Mouse (Mus musculus) gastrocnemius, adult 18-20 months (tissue): Measurements from ENCODE around the gene Bpifb9a. TPM values are rescaled to one million over a fixed set of nuclear protein-coding genes. Genes with fewer than 3 reads are reported as not detected.
"Not testable (repeated sequence)": the region's sequence is repeated elsewhere in the genome, so short reads cannot be mapped to it uniquely, and the experiment has no call there.

Experiments
- DNase-seq: peaks from one replicate; pipeline ENCODE4 v3.0.0; 2021; ENCODE audit warnings: low spot score
- long read RNA-seq, 2 experiments: library from polyadenylated mRNA; stranded (forward); transcript quantifications; one replicate each; pipeline ENCODE4 v2.0.0; 2021
- total RNA-seq, 2 experiments: library from RNA; stranded (reverse); gene quantifications; 2 replicates each; pipeline ENCODE4 v1.2.3; 2021

Gene Bpifb9a
- not detected for total RNA-seq
- long read RNA-seq, experiment 1, result 0 reads
- long read RNA-seq, experiment 2, result 0 reads

GRCm38 (mm10) chr2:154257554-154257953, at the start of gene Bpifb9a:
Gene Bpifb9a (plus strand): TSS chr2:154257854.
- DNase-seq, result not testable (repeated sequence)

DNA sequence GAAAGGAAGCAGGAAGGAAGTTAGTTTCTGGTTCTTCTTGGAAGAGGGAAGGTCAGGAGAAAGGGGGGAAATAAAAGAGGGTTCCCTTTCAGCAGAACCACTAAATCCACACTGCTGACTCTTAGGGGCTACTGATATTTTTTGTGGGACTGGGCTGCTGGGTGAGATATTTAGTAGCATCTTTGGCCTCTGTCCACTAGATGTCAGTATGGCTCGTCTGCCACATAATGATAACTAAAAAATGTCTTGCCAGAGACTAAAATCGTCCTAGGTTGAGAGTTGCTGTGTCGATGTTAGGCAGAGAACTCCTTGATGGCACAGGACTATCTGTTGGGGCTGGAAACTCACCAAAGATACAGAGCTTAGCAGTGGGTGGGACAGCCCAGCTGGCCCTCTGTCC, 48.5 kb upstream of the Bpifb9a start:
- DNase-seq, result no peak

DNA sequence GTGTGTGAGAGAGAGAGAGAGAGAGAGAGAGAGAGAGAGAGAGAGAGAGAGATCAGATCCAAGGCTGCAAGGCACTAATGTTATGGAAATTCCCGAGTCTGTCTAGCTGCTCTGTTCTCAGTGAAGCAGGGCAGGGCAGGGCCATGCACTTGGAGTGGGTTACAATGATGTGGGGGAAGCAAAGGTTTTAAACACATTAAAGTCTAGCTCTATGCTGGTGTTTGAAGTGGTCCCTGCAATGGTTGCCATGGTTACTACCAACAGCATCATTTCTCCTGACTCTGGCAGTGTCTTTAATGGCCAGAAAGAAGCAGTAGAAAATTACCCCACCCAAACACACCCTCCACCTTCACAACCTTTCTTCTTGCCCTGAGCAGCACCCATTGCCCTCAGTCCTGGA, 46.5 kb upstream of the Bpifb9a start:
- DNase-seq, result no peak

DNA sequence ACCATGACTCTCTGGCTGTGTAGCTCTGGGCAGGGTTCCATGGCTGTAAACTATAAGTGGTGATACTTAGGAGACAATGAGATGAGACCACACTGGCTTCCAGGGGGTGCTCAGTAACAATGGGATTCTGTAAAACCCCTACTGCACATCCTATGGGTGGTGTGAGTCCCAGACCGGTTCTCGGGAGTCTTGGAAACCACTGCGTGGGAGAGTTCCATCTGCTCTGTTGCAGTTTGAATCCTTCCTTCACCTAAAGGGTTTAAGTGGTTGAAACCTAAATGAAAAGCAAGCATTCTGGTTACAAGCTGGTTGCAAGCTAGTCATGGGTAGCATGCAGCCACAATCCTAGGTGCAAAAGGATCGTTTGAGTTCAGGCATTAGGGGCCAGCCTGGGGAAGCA, 45.8 kb upstream of the Bpifb9a start:
- no peak for DNase-seq

DNA sequence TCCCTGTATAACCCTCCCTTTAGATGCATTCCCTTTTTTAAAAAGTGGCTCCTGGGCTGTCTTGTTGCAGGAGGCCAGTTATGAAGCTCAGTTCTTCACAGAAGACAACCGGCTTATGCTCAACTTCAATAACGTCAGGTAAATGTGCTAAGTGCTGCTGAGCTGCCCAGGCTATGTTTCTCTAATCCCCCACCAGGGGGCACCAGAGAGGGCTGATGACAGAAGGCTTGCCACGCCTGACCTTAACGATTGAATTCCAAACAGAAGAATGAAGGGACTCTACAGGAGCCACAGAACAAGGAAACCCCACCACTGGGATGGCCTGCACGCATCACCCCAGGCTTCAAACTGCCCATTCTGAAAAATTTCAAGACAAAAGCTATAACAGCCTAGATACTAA, 42.5 kb upstream of the Bpifb9a start:
- DNase-seq, result peak; percentile 50

DNA sequence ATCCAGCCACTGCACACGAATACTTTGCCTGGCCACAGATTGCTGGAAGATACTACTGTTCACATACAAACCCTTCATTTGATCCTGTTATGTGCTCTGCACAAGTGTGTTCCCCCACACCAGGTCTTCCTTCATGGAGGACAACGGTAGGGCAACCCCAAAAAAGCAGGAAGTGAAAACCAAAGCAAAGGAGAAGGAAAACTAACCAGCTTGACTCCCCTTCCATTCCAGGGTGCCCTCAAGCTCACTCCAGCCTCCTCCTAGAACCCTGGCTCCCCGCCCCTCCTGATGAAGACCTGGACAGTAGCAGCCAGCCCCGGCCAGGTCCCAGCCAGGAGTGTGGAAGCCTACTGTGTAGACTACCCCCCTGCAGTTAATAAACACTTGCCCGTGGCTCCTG, 37.7 kb upstream of the Bpifb9a start:
- DNase-seq, result no peak

DNA sequence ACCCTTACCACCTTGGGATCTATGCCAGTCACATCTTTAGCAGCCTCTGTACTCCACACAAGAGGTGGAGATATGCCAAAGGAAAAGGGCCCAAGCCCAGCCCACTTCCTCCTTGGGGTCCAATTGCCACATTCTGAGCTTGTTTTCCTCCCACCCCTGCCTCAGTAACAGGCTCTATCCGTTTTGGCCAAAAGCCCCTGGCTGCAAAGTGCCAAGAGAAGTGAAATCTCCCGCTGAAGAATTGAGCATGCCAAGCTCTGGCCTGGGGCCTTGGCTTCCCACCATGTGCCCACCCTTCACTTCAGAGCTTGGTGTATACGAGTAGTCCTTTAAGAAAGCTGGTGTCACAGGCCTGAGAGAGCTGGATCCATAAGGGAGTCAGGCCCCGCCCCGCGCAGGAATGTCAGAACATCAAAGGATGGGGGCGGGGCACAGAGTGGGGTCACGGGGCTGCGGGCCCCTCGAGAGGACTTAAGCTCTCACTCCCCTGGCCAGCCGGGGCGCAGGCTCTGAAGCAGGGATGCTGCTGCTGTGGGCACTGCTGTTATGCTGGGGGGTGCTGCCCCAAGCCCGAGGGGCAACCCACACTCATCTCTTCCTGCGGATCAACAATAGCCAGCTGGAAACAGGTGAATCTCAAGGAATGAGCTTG, 34.3 kb upstream of the Bpifb9a start, which contains the start of gene Bpifb5:
Bpifb5 (plus strand) TSS at position 478 of the 652 bp plus-strand sequence.
- no peak for DNase-seq

GRCm38 (mm10) chr2:154223917-154224273, 33.8 kb upstream of the Bpifb9a start:
- no peak for DNase-seq

DNA sequence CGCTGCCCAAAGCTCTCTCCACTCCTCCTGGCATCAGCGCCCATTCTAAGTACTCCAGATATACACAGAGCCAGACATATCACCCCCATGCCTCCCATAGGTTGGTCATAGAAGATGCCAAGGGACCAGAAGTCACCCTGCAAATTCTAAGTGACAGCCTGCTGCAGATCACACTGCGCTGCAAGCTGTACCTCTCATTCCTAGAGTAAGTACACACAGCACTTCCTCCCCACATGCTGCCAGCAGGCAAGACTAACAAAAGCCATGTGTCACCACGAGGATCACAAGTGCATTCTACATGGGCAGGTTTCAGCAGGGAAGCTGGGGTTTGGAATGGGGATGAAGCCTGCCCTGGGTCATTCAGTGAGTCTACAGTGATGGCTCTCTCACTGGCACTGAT, 30.7 kb upstream of the Bpifb9a start:
- no peak for DNase-seq

DNA sequence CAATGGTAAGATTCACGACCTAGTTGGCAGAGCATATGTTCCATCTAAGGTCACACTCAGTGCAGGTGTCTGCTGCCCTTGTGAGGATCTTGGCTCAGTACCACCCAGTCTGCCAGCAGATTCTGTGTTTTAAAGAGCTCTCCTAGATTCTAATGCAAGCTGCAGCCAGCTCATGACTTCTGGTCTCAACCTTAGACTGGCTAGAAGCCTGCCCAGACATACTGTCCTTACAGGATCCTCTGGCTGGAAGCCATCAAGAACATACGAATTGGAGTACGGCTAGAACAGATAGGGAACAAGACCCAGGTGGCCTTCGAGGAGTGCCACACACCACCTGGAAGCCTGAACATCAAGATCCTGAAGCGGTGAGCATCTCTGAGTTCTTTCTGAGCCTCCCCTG, 29.8 kb upstream of the Bpifb9a start:
- no peak for DNase-seq

GRCm38 (mm10) chr2:154233426-154233825, 24.2 kb upstream of the Bpifb9a start:
- no peak for DNase-seq

- no peak for DNase-seq
Observed at GRCm38 (mm10) chr2:154240771-154241170, 16.9 kb upstream of the Bpifb9a start.

DNA sequence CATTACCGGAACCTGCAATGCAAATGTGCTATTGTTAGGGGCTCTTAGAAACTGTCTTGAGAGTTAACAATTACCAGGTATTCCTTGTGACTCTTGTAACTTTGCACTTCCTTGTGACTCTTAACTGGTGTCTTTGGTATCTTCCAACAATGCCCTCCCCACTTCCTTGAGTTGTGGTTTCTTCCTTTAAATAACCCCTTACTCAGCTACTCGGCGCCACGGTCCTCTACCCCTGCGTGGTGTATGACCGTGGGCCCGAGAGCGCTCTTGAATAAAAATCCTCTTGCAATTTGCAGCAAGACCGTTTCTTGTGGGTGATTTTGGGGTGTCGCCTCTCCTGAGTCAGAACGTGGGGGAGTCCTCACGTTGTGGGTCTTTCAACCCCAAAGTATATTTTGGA, 14.9 kb upstream of the Bpifb9a start:
- not testable (repeated sequence) for DNase-seq

GRCm38 (mm10) chr2:154243356-154244036, 14.2 kb upstream of the Bpifb9a start:
- no peak for DNase-seq

DNA sequence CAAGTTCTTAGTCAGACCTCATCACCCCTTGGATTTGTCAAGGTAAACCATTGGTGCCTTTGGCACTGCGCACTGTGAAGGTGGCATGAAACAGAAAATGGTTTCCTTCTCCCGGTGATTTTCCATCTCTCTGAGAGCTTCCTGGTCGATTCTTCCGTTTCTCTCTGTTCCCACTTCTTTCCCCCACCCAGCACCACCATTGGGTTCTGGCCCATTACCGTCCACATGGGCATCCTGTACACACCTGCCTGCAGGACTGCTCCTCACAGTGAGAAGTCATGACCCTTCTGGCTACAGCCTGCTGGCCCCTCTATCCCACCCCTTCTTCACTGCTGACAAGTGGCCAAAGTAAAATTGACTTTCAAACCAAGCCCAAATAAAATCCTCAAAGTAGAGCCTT, 12.3 kb upstream of the Bpifb9a start:
- no peak for DNase-seq

DNA sequence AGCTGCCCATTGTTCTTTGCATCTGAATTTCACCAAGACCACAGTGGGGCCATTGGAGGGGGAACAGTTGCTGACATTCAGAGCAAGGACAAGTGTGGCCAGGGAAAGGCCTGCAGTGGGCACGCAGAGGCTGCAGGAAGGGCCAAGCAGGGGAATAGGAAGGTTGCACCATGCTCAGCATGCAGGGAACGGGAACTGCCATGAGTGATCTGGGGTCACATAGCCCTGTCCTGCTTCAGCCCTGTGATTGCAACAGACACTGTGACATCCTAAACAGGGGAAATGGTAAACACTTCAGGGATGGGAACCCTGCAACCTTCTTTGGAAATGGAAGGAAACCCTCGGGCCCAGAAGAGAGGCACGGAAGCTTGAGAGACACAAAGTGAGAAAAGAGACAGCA, 2.4 kb upstream of the Bpifb9a start:
- DNase-seq, result not testable (repeated sequence)

GRCm38 (mm10) chr2:154255770-154256169, 1.9 kb upstream of the Bpifb9a start:
- no peak for DNase-seq

GRCm38 (mm10) chr2:154264397-154264796, 6.7 kb downstream of the Bpifb9a start:
- not testable (repeated sequence) for DNase-seq

DNA sequence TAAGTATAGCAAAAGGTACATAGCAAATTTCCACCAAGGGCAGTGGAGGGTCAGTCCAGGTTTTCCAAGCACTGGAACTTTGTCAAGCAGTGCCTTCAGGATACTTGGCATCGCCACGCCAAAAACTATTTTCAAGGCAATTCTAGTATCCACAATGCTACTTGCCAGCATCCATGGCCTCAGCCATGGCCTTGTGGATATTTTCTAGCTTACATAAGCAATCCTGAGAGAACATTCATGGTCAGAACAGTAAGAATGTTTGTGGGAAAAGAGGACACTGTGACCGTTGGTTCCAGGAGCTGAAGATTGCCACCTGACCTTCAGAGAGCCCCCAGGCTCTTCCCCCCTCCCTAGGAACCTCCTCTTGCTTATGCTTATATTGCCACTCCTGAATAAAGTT, 34.2 kb downstream of the Bpifb9a start:
- DNase-seq, result not testable (repeated sequence)

- no peak for DNase-seq
Observed at GRCm38 (mm10) chr2:154292833-154293232, 35.2 kb downstream of the Bpifb9a start.

GRCm38 (mm10) chr2:154294746-154295145, 37.1 kb downstream of the Bpifb9a start:
- DNase-seq, result peak; percentile 32

GRCm38 (mm10) chr2:154300496-154300895, 42.8 kb downstream of the Bpifb9a start:
- peak; percentile 40 for DNase-seq

DNA sequence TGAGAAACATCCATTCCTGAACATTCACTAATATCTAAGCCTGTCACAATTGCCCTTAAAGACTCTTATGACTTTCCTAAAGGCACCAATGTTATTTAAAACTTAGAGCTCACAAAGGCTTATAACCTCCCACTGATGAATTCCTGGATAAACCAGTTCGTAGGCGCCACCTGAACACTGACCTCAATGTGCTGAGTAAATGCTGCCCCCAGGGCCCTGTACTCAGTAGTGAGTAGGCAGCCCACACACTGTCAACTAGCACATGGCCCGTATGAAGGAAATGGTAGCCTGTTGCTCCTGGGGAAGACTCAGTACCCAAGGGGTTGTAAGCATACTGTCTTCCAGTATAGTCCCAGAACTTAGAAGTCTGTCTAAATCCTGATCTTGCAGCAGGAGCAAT, 44.1 kb downstream of the Bpifb9a start:
- DNase-seq, result no peak
